Mouse (Mus musculus): Measurements from ENCODE around the gene Ankrd22.

Gene Ankrd22

DNA sequence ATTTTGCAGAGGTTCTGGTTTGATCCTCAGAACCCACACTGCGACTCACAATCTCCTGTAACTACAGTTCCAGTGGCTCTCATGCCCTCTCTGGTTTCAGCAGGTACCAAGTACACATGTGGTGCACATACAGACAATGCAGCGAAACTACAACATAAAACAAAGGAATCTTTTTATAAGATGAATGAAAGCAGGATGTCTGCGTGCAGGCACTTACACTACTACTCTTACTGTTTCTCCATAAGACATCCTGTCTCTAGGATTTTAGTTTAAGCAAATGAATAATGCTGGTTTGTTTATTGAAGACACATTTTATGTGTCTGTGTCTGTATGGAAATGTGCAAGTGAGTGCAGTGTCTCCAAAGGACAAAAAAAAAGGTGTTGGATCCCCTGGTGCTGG, 15.4 kb upstream of the Ankrd22 start:
- no peak for DNase-seq (ENCODE audit: low read depth, low spot score)

DNA sequence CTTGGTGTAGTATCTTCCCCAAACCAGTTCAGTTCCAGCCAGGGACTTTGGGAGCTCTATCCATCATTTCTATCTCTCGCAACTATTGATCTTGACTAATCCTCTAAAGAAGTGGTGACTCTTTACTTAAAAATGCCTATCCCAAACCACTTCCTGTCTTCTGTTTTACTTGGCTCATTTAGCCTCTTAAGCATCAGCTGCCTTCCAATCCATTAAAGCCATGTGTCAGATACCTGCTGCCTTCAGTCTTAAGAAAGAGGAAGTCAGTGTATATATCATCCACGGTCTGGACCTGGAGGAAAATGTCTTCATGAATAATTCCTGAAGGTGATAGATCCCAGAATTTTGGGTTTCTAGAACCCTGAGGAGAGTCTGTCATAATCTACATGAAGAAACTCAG, 14.5 kb upstream of the Ankrd22 start:
- DNase-seq (ENCODE audit: low read depth, low spot score), result no peak

DNA sequence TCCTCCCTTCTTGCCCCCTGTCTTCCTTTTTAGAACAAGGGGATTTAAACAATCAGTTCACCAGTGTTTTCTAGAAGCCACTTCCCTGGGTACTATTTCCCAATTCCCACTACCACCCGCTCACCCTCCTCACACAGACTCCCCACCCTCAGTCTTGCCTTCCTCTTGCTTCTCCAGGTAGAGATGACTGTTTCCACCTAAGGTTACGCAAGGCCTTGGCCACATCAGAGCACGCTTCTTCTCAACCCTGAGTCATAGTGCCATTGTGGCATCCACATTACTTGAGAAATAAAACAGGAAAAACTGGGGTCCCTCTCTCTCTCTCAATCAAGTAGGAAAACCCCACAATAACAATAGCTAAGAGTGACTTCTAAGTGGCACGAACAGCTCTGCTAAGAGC, 13.3 kb upstream of the Ankrd22 start:
- DNase-seq (ENCODE audit: low read depth, low spot score), result no peak

DNA sequence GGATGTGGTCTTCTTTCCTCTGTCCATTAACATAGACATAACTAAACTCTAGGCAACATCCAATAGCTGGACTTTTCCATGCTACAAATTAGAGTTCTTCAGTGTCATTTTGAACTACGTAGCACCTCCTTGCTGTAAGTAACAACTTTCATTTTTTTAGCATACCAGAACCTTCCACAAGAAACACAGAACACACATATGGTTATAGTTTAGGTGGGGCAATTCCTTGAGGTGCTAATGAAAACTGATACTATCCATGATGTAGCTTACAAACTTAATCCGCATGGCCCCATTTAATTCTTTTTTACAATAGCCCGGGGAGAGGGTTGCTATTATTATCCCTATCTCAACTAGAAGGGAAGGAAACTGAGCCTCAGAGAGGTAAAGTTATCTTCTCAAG, 8.2 kb upstream of the Ankrd22 start:
- DNase-seq (ENCODE audit: low read depth, low spot score), result no peak

DNA sequence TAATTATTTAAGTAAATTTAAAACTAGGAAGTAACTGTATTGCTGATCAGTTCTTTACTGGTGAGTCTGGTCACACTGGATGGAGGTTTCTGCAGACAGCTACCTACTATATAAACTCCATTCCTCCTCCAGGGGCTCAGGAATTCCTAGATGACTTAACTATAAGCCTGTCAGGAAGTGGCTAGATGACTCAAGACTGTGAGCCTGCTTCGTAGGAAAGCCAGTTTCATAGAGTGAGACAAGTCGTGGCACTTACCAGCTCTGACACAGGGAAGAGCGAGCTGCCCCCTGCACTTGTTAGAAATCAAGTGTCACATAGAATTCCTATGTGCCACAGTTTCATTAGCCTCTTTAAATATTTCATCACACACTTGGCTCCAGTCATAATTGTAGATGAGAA, 5.3 kb upstream of the Ankrd22 start:
- no peak for DNase-seq (ENCODE audit: low read depth, low spot score)

DNA sequence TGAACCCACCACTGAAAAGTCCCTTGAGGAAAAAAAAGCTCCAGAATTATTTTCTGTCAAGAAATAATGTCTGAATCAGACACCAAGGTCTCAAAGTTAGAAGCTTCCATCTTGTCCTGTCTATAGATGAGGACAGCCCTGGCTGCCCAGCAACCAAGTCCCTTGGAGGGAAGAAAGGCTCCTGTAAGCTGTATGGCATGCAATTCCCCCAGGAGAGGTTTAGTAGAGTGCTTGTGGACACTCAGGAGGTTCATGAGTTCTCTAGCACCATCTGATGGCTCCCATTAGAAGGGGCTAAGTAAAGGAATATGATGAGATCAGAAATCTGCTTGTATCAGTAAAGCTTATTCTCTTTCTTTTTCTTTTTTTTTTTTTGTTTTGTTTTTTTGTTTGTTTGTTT, 3.3 kb upstream of the Ankrd22 start:
- DNase-seq (ENCODE audit: low read depth, low spot score), result no peak

DNA sequence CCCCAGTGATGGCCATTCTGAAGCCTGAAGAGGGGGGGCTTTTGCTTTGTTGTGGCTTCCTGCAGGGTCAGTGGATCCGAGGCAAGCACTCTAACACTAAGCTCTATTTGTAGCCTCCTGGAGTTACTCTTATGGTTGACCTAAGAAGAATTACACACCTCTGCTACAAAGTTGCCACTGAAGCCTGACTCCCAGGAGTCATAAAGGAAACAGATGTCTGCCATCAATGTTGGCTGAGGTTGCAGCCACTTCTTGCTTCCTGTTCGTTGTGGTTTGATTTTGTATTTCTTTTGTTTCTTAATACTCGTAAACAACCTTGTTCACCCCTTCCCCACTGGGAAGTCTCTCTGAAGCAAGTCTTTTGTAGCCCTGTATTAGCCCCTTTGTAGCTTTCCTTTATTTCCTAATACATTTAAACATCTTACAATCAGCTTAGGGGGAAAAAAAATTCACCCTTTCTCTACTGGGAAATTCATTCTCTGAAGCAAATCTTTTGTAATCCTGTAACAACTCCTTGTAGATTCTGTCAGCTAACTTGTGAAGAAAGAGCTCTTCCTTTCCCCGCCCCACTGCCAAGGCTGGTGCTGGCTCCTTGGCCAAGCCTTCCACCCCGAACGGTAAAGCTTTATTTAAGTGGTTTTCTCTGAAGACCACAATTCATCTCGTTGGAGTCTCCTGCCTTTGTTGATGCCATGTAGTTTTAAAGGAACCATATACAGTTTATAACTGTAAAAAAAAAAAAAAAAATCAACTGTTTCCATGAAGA, 2.2 kb upstream of the Ankrd22 start:
- DNase-seq (ENCODE audit: low read depth, low spot score), result no peak

DNA sequence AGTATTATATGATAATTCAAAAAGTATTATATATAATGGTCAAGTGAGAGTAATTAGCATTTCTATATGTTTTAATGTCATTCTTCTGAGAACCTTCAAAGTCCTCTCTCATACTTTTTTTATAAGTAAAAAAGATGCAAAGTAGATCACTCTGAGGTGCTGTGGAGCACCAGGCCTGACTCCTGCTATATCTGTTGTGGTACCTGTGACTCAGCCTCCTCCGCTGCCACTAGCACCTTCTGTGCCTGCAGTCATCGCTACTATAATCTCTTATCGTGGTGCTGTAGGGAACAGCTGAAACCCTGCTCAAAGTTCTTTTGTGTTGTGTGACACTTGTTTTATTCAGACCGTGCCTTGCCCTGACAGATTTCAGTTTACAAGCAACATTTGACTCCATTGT, 533 bp upstream of the Ankrd22 start:
- DNase-seq (ENCODE audit: low read depth, low spot score), result no peak

DNA sequence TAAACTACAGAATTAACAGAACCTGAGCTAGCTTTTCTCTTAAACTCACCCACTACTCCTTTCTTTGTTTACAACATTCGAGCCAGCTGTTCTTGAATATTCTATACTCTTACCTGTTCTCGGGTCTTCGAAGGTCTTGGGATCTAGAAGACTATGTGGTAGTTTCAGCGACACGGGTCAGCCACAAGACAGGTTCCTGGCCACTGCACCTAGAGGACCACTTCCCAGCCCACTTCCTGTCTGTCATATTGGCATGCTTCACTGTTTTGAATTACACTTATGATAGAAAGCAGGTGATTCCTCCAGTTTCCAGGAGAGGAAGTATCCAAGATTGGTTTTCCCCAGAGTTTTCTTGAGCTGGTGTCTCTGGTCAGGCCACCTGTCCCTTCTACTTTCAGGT, 3.2 kb downstream of the Ankrd22 start:
- DNase-seq (ENCODE audit: low read depth, low spot score), result no peak

DNA sequence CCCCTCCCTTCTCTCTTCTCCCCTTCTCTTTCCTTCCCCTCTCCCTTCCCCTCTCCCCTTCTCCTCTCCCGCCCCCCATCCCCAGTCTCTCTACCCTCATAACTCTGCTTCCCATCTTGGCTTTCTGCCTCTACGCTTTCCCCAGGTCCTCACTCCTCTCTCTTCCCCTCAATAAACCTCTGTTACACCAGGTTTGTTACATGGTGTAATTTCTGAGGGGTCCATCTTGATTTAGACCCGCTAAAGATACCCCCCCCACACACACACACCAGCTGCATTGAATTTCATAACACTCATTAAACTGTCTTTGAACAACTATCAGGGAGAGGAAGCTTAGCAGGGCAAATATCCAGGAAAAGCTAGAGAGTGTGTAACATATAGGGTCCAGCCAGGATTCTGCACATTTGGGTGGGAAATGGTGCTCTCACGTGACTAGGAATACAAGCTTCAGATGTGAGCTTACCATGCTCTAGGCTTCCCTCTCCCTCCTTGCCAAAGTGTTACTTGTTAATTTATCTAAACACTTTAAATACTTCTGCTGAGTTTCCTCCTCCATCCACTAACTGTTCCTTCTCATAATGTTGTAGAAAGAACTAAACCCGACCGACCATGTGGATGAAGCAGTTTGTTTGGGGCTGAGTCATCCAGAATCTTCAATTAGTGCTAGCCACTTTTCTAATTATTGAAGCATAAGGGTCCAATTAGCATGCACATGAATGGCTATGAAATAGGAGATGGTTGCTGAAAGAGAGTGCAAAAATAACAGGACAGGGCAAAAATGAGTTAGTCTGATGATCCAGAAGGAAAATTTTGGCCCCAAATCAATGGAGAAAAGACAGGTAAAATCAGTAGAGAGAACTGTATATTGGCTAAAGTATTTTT, 12.3 kb downstream of the Ankrd22 start:
- no peak for DNase-seq (ENCODE audit: low read depth, low spot score)

DNA sequence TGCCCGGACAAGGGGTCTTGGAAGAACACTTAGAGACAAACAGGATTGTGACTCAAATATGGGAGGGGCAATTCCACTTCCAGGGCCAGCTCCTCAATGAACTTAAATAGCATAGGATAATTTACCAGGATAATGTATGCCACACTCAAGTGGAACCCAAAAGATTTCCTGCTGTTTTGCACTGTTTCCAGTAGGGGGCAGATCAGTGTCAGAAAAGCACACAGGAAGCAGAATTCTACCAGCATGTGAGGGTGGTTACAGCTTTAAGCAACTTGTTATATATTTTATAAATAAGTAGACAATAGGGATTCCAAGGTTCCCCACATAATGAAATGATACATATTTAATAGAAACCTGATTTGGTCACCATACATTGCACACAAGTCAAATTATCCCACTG, 13.9 kb downstream of the Ankrd22 start:
- no peak for DNase-seq (ENCODE audit: low read depth, low spot score)

DNA sequence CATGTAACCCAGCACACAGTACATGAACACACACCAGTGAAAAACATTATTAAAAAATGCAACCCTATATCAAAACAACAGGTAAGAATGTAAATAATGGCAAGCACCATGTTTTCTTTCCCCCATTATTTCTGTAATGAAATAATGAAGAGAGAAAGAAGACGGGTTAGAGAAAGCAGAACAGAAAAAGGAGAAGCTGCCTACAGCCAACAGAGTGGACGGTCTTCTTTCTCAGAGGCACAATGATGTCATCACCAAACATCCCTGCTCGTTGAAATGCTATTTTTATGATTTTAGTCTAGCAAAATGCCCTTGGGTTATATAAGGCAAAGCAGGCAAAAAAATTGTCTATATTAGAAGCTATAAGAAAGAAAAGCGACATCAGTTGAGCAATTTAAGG, 17.4 kb downstream of the Ankrd22 start:
- no peak for DNase-seq (ENCODE audit: low read depth, low spot score)

DNA sequence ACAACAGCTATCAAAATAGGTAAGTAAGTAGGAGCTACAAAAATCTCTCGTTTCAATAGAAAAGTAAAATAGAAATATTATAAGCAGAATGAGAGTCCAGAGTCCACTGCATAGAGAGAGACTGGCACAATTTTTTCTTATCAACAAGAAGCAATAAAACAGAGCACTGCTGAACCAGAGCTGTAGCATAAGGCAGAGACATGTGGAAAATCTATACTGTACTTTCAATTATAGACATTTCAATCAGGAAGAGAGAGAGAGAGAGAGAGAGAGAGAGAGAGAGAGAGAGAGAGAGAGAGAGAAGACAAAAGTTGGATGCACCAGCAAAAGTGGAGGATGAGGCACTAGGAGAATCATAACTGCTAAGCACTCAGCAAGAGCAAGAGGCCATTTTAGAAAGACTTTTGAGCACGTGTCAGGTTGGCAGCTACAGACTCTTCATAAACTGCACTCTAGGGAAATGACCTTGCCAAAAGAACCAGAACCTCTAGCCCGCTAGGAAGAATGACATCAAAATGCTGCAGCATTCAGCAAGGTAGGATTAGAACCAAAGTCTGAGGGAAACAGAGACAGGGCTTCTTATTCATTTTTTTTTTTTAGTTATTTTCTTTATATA, 26.3 kb downstream of the Ankrd22 start:
- DNase-seq (ENCODE audit: low read depth, low spot score), result no peak

DNA sequence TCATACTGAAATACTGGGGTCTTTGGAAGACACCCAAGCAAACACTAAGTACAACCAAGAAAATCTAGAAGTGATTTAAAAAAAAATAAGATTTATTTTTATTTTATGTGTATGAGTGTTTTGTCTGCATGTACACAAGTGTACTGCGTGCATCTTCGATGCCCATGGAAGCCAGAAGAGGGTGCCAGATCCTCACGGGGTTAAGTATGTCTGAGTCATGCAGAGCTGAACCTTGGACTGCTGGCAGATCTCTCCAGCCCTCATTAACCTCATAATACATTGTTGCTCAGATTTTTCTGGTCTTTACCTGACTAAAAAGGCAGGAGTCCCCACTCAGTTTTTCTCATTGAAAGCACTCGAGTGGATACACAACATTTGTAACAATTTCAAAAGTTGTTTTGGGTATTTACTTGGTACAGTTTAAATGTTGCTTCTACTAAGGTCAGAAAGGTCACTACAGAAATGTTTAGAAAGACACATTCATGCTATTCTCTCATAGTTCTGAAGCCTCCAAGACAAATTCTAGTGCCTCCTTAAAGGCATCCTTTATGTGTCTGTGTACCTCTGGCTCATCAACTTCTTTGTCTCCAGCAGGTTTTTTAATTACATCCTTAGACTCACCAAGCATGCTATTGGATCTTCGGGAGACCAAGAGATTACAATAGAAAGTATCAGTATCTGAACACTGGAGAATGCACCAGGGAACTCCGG, 27.0 kb downstream of the Ankrd22 start:
- no peak for DNase-seq (ENCODE audit: low read depth, low spot score)

DNA sequence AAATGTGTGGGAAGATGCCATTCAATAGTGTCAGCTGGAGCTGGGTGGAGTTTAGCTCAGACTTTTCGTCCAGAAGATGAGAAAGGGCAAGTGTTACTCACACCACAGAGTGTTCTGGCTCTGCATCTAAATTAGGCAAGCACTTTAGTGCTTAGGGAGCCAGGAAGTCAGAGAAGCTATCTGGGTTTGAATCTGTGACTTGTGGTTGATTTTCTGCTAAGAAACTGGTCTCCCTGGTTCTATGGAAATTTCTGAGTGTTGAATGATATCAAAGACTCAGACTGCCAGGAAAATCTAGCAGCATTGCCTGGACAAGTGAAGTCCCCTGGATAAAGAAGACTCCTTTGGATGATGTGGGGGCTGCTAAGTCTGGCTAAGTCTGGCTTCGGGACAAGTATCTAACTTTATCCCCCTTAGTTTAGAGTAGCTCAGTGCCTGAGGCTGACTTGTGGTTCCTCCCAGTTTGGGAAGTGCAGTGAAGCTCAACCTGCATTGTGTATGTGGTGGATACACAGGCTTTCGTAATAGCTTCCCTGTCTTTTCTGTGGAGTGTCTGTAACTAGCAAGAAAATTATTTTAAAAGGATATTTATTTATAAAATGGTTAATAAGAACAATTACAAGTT, 45.6 kb downstream of the Ankrd22 start:
- no peak for DNase-seq (ENCODE audit: low read depth, low spot score)

DNA sequence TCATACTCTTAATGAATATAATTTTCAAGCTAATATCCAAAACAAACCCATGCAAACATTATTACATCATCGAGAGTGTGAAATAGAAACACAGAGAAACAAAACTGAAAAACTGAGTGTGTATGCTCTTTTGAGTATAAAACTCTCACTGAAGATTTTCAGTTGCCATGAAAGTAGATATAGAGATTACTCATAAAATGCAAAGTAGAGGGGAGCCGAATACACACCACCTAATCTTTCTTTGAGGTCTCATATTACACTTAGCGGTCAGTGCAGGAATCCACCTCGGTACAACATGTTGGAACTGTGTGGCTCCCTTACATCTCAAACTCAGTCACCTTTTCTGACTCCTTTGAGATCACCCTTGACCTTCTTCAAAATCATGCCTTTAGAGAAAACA, 46.2 kb downstream of the Ankrd22 start:
- no peak for DNase-seq (ENCODE audit: low read depth, low spot score)

DNA sequence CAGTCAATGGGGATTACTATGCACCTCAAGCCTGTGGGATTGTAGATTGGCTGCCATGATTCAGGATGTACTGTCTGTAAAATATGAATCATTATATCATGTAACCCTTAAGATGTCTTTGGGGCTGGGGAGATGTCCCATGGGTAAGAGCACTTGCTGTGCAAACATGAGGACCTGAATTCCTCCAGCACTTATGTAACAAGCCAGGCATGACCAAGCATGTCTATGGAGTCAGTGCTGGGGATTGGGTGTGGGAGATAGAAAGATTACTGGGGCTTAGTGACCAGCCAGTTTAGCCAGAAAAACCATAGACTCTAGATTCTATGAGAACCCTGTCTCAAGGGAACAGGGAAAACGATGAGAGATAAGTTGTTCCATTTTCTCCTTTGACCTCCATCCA, 46.8 kb downstream of the Ankrd22 start:
- no peak for DNase-seq (ENCODE audit: low read depth, low spot score)

DNA sequence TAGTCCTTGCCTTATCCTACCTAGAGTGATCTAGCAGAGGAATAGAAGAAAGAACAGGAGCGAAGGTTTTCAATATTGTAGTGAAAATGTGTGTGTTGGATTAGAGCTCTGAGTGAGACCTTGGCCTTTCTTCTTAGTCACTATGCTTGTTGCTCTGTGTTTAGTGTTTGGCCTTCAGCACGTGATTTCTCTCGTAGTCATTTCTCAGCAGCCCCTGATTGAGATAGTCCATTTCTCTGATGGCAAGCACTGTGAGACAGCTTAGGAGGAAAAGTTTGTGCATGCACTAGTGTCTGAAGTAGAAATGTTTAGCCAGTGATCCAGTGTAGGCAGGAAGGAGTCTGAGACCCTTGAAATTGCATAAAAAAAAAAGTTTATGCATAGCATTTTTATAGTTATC, 61.0 kb downstream of the Ankrd22 start:
- DNase-seq (ENCODE audit: low read depth, low spot score), result no peak

DNA sequence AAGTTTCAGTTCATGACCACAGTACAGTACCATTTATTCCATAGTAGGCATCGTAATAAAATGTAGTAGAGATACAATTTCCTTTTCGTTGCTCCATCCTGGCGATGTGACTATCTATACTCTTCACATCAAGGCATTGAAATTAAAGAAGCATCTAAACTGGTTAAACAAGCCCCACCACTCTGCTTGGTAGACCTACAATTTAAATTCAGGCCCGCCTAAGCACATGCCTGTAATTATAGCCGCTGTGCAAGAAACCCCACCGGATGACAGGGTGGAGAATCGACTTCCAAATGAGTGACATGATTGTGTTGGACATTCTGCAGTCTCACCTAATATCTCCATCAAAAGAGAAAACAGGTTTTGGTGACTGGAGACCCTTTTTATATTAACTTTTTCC, 64.0 kb downstream of the Ankrd22 start:
- DNase-seq (ENCODE audit: low read depth, low spot score), result no peak

DNA sequence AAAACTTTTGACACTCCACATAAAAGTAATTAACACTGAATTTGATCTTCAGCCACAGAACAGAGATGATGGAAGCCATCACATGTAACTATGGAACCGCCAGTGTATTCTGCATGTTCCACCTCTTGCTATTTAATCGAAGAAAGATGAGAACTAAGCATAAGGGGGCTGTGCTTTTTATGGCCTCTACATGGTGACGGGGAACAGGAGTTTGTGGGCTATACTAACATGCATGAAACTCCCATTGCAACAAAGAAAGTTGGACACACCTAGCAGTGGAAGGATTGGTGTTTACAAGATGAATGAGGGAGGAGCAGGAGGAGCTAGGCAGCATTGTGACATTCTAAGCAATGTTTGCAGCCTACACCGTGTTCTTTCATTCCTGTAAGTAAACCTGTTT, 65.2 kb downstream of the Ankrd22 start, which contains the start of gene Lipm:
TSS of gene Lipm (plus strand) at position 301 of the 400 bp plus-strand sequence.
- no peak for DNase-seq (ENCODE audit: low read depth, low spot score)

DNA sequence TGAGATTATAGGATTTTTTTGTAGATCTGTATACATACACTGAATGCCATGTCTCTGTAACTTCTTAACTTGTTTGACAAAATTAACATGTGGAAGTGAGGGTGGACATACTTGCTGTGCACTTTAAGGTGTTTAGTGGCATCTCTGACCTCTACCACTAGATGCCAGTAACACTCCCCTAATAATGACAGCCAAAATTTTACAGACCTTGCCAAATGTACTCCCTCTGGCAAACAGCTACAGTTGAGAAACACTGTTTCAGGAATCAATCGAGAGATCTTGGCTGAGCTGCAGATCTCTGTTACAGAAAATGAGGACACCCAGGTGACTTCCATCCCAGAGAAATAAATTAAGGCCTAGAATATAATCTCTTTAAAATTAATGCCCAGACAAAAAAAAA, 69.6 kb downstream of the Ankrd22 start:
- no peak for DNase-seq (ENCODE audit: low read depth, low spot score)

DNA sequence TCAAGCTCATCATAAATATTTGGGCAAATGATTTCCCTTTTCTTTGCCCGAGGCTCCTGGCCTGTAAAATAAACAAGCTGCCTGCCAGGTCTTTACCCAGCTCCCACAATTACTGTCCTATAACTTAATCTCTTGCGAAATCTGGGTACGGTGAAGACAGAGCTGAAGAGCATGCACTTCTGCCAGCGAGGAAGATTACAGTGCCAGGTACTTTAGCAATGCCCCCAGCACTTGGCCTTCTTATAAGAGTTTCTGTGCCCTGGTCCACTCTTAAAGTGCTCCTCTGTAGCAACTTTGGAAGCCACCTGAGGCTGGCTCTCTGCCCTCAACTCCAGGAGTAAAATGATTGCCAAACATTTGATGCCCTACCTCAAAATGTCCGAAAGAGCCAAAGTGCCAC, 70.5 kb downstream of the Ankrd22 start:
- DNase-seq (ENCODE audit: low read depth, low spot score), result no peak
